Mouse (Mus musculus) CH12.LX (cell line): ENCODE measurements at regions not wholly inside any gene's neighbourhood (a gene's known extent, or its start where the extent isn't known, plus 50 kb on each side); places are given as distances from the start of the nearest gene placed in this dataset.

ENCODE experiments used
- DNase-seq: peaks from one replicate; pipeline ENCODE4 v3.0.0-alpha.2; 2013; ENCODE audit errors: extremely low read depth
- H3K27ac ChIP-seq: 2 replicates; pipeline ENCODE4 v1.5.1; 2012; ENCODE audit warnings: low read depth, mild to moderate bottlenecking, control low read depth, moderate library complexity; ENCODE audit not compliant: insufficient read depth
- H3K27me3 ChIP-seq: replicated peaks from 2 replicates; pipeline ENCODE3; 2012; ENCODE audit warnings: inconsistent platforms
- H3K36me3 ChIP-seq, 2 experiments: replicated peaks in 1 of 2; 2 replicates each; pipeline versions ENCODE3 to v1.6.1; 2012; ENCODE audit warnings: inconsistent platforms in 1 of 2, low read length in 1 of 2, mild to moderate bottlenecking in 1 of 2, mixed read lengths in 1 of 2, moderate library complexity in 1 of 2; ENCODE audit not compliant: control insufficient read depth in 1 of 2, insufficient read depth in 1 of 2
- H3K4me1 ChIP-seq, 2 experiments: 2 replicates each; pipeline ENCODE4 v1.6.1; 2012; ENCODE audit warnings: inconsistent platforms in 1 of 2, moderate library complexity in 1 of 2; ENCODE audit not compliant: insufficient read depth in 2 of 2, control insufficient read depth in 1 of 2
- H3K4me2 ChIP-seq: 2 replicates; pipeline ENCODE4 v1.6.1; 2012; ENCODE audit warnings: low read depth, mild to moderate bottlenecking, control low read depth; ENCODE audit not compliant: poor library complexity, insufficient read depth, severe bottlenecking
- H3K4me3 ChIP-seq, 3 experiments: fragments of 150-350 bp in 1 of 3; sonication (generic) in 1 of 3; replicated peaks in 1 of 3; 2 replicates each; pipeline versions ENCODE3 to v1.5.1; 2011 to 2012; ENCODE audit warnings: low read depth in 2 of 3, low read length in 2 of 3, mild to moderate bottlenecking in 2 of 3, moderate library complexity in 2 of 3, control low read depth in 1 of 3, improper control_type of control experiment in 1 of 3, inconsistent platforms in 1 of 3, mixed read lengths in 1 of 3; ENCODE audit not compliant: poor library complexity in 1 of 3
- H3K79me2 ChIP-seq: replicated peaks from 2 replicates; pipeline ENCODE4 v1.6.1; 2012; ENCODE audit warnings: mild to moderate bottlenecking, moderate library complexity; ENCODE audit not compliant: control insufficient read depth, poor library complexity, insufficient read depth, severe bottlenecking; ENCODE audit errors: extremely low read depth
- H3K9ac ChIP-seq: 2 replicates; pipeline ENCODE4 v1.6.1; 2012; ENCODE audit warnings: low read depth, mild to moderate bottlenecking, control low read depth, moderate library complexity; ENCODE audit not compliant: insufficient read depth
- H3K9me3 ChIP-seq: replicated peaks from 2 replicates; pipeline ENCODE3; 2012; ENCODE audit warnings: low read length, inconsistent platforms, mixed read lengths
- BHLHE40 ChIP-seq: IDR thresholded peaks from 2 replicates; pipeline ENCODE4 v1.6.1; 2011; ENCODE audit warnings: mild to moderate bottlenecking, low read depth, low read length, improper control_type of control experiment
- CHD1 ChIP-seq: IDR thresholded peaks from 2 replicates; pipeline ENCODE4 v1.6.1; 2012; ENCODE audit warnings: low read depth, low read length, improper control_type of control experiment, inconsistent platforms
- CTCF ChIP-seq, 2 experiments: IDR thresholded peaks in 1 of 2; conservative IDR thresholded peaks in 1 of 2; 2 replicates each; pipeline ENCODE4 v1.5.1; 2011 to 2012; ENCODE audit warnings: low read depth in 2 of 2, low read length in 2 of 2, improper control_type of control experiment in 1 of 2, inconsistent platforms in 1 of 2, mild to moderate bottlenecking in 1 of 2, moderate library complexity in 1 of 2
- E2F4 ChIP-seq: IDR thresholded peaks from 2 replicates; pipeline ENCODE4 v1.6.1; 2011; ENCODE audit warnings: low read depth, low read length, improper control_type of control experiment; ENCODE audit not compliant: insufficient replicate concordance
- ELF1 ChIP-seq: IDR thresholded peaks from 2 replicates; pipeline ENCODE4 v1.6.1; 2014; ENCODE audit warnings: low read depth, mild to moderate bottlenecking, inconsistent platforms, low read length, improper control_type of control experiment
- EP300 ChIP-seq: IDR thresholded peaks from 2 replicates; pipeline ENCODE4 v1.6.1; 2011; ENCODE audit warnings: low read length, improper control_type of control experiment
- GABPA ChIP-seq: IDR thresholded peaks from 2 replicates; pipeline ENCODE4 v1.6.1; 2012; ENCODE audit warnings: low read depth, low read length, improper control_type of control experiment, inconsistent platforms; ENCODE audit not compliant: insufficient replicate concordance
- IRF4 ChIP-seq: IDR thresholded peaks from 2 replicates; pipeline ENCODE4 v1.6.1; 2014; ENCODE audit warnings: low read depth, mild to moderate bottlenecking, inconsistent platforms, low read length, improper control_type of control experiment
- JUN ChIP-seq: IDR thresholded peaks from 2 replicates; pipeline ENCODE4 v1.6.1; 2011; ENCODE audit warnings: low read depth, mild to moderate bottlenecking, low read length, improper control_type of control experiment, moderate library complexity; ENCODE audit not compliant: insufficient read depth
- JUND ChIP-seq: conservative IDR thresholded peaks from 2 replicates; pipeline ENCODE4 v1.6.1; 2011; ENCODE audit warnings: low read depth, low read length, improper control_type of control experiment
- MAFK ChIP-seq: IDR thresholded peaks from 2 replicates; pipeline ENCODE4 v1.6.1; 2011; ENCODE audit warnings: low read length, improper control_type of control experiment; ENCODE audit not compliant: insufficient replicate concordance
- MEF2A ChIP-seq: IDR thresholded peaks from 2 replicates; pipeline ENCODE4 v1.6.1; 2014; ENCODE audit warnings: low read depth, mild to moderate bottlenecking, inconsistent platforms, low read length, improper control_type of control experiment, borderline replicate concordance
- PAX5 ChIP-seq: IDR thresholded peaks from 2 replicates; pipeline ENCODE4 v1.6.1; 2012; ENCODE audit warnings: low read length, inconsistent platforms, mixed read lengths
- POLR2A ChIP-seq: IDR thresholded peaks from 2 replicates; pipeline ENCODE4 v1.6.1; 2011; ENCODE audit warnings: low read depth, mild to moderate bottlenecking, improper control_type of control experiment, low read length
- POLR2AphosphoS2 ChIP-seq: IDR thresholded peaks from 2 replicates; pipeline ENCODE4 v1.6.1; 2011; ENCODE audit warnings: low read depth, low read length, improper control_type of control experiment
- RCOR1 ChIP-seq: conservative IDR thresholded peaks from 2 replicates; pipeline ENCODE4 v1.6.1; 2012; ENCODE audit warnings: low read depth, mild to moderate bottlenecking, inconsistent platforms, low read length, improper control_type of control experiment
- SIN3A ChIP-seq: IDR thresholded peaks from 2 replicates; pipeline ENCODE4 v1.6.1; 2012; ENCODE audit warnings: low read length, improper control_type of control experiment, inconsistent platforms
- SMC3 ChIP-seq: IDR thresholded peaks from 2 replicates; pipeline ENCODE4 v1.6.1; 2011; ENCODE audit warnings: low read depth, low read length, improper control_type of control experiment
- USF1 ChIP-seq: IDR thresholded peaks from 2 replicates; pipeline ENCODE4 v1.6.1; 2014; ENCODE audit warnings: low read depth, mild to moderate bottlenecking, inconsistent platforms, low read length, improper control_type of control experiment
- ZKSCAN1 ChIP-seq: IDR thresholded peaks from 2 replicates; pipeline ENCODE4 v1.6.1; 2012; ENCODE audit warnings: low read depth, inconsistent platforms, low read length, improper control_type of control experiment, borderline replicate concordance
- ZMIZ1 ChIP-seq: IDR thresholded peaks from 2 replicates; pipeline ENCODE4 v1.6.1; 2012; ENCODE audit warnings: low read depth, mild to moderate bottlenecking, inconsistent platforms, low read length, improper control_type of control experiment
- ZNF384 ChIP-seq: IDR thresholded peaks from 2 replicates; pipeline ENCODE4 v1.6.1; 2012; ENCODE audit warnings: low read depth, low read length, improper control_type of control experiment, inconsistent platforms
- dilution Hi-C: fragments of 300-500 bp; cut with MboI; formaldehyde crosslinking; loops from 2 replicates; pipeline ENCODE4 v1.14.3; 2020; ENCODE audit warnings: low sequenced_read_pairs; ENCODE audit not compliant: extremely low pct_unique_long_range_greater_than_20kb, extremely low pct_ligation_motif_present
- in situ Hi-C: fragments of 300-500 bp; cut with MboI; formaldehyde crosslinking; loops from 3 replicates; pipeline ENCODE4 v1.14.3; 2019; ENCODE audit warnings: low sequenced_read_pairs, low pct_ligation_motif_present, low pct_unique_long_range_greater_than_20kb, mixed read lengths

GRCm38 (mm10) chr13:59220156-59220555 is 364.9 kb downstream of the Agtpbp1 start:
- H3K9ac ChIP-seq, result no peak overlapping the region
- no peak for DNase-seq
- H3K4me1 ChIP-seq, result no peaks in the 10 kb centered on the region
- in situ Hi-C loops, result no loop called here
- peaks cover 53% of the 10 kb centered on the region for H3K9me3 ChIP-seq
- no peak overlapping the region for H3K4me3 ChIP-seq
- no peaks in the 10 kb centered on the region for H3K27me3 ChIP-seq
- no peak overlapping the region for H3K27ac ChIP-seq
- H3K4me2 ChIP-seq, result no peak overlapping the region
- dilution Hi-C loops, result no loop called here
- no peaks in the 10 kb centered on the region for H3K79me2 ChIP-seq
- TF ChIP-seq ZNF384 (no peak), ZMIZ1 (no peak), CTCF (conservative IDR thresholded peaks at IDR 0.05 in 1 of 2, IDR thresholded peaks at IDR 0.05 in 1 of 2; ENCODE audit: low read depth in 2 of 2, low read length in 2 of 2) (no peak), IRF4 (no peak)
- H3K36me3 ChIP-seq, result no peaks in the 10 kb centered on the region

DNA sequence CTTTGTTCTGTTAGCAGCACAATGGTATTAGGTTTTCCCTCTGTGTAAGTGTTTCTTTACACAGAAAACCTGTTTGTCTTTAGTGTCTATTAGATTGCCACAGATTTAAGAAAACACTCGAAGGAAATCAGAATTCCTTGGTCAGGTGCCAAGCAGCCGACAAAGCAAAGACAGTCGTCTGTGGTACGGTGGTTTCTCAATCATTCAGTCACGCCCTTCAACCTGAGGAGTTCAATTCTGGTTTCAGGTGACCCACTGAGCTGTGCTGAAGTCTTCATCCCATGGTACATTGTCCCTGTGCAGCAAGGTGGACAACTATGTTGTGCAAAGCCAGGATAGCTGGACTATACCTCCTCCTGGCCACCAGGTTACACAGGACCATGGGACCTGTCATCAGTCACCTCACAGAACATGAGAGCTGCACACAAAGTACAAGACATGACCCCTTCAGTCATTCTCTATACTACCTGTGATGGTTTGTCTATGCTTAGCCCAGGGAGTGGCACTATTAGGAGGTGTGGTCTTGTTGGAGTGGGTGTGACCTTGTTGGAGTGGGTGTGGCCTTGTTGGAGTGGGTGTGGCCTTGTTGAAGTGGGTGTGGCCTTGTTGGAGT is 368.2 kb downstream of the Agtpbp1 start:
- Histone ChIP-seq H3K4me3 (no peak overlapping the region), H3K36me3 (no peaks in the 10 kb centered on the region), H3K27me3 (no peaks in the 10 kb centered on the region), H3K9me3 (peaks cover 75% of the 10 kb centered on the region), H3K4me2 (no peak overlapping the region), H3K4me1 (no peaks in the 10 kb centered on the region), H3K79me2 (no peaks in the 10 kb centered on the region), H3K27ac (no peak overlapping the region), H3K9ac (no peak overlapping the region)
- no peak for DNase-seq
- in situ Hi-C loops (no loop called here), dilution Hi-C loops (no loop called here)
- TF ChIP-seq MAFK (no peak), EP300 (no peak), POLR2A (no peak), ZNF384 (no peak), CHD1 (no peak), SIN3A (no peak), MEF2A (no peak), ZKSCAN1 (no peak), USF1 (no peak), CTCF (conservative IDR thresholded peaks at IDR 0.05 in 1 of 2, IDR thresholded peaks at IDR 0.05 in 1 of 2; ENCODE audit: low read depth in 2 of 2, low read length in 2 of 2) (no peak), ELF1 (no peak), PAX5 (no peak)

GRCm38 (mm10) chr13:59212296-59212701 is 372.7 kb downstream of the Agtpbp1 start:
- Histone ChIP-seq H3K9ac (no peak overlapping the region), H3K9me3 (peaks cover 80% of the 10 kb centered on the region), H3K4me2 (no peak overlapping the region), H3K4me3 (no peak overlapping the region)
- in situ Hi-C loops, result no loop called here
- TF ChIP-seq BHLHE40, result no peak
- TF ChIP-seq SIN3A, result no peak
- TF ChIP-seq USF1, result no peak
- no peak for TF ChIP-seq JUND
- TF ChIP-seq E2F4, result no peak
- no peak for TF ChIP-seq RCOR1
- TF ChIP-seq POLR2AphosphoS2, result no peak
- TF ChIP-seq ZMIZ1, result no peak
- TF ChIP-seq SMC3, result no peak
- no peak for TF ChIP-seq GABPA
- TF ChIP-seq JUN, result no peak
- TF ChIP-seq, all 38 proteins: peak for 0
- DNase-seq, result no peak
- Histone ChIP-seq H3K27ac (no peak overlapping the region), H3K27me3 (no peaks in the 10 kb centered on the region), H3K36me3 (no peaks in the 10 kb centered on the region), H3K4me1 (no peaks in the 10 kb centered on the region), H3K79me2 (no peaks in the 10 kb centered on the region)
- dilution Hi-C loops, result no loop called here
